Mouse (Mus musculus) midbrain, embryonic 12.5 days (tissue): Measurements from ENCODE around the gene Gm5128. TPM values are rescaled to one million over a fixed set of nuclear protein-coding genes. Genes with fewer than 3 reads are reported as not detected.
"Not testable (repeated sequence)": the region's sequence is repeated elsewhere in the genome, so short reads cannot be mapped to it uniquely, and the experiment has no call there.

Source experiments
- ATAC-seq: fragments of 200-750 bp; cut with Nextera tagmentation; 2 replicates; pipeline ENCODE4 v1.8.0; 2017; ENCODE audit warnings: low read depth, moderate TSS enrichment, moderate library complexity; ENCODE audit not compliant: low FRiP score
- H3K27ac ChIP-seq: fragments of 300-500 bp; sonication (generic); replicated peaks from 2 replicates; pipeline ENCODE4 v1.5.1; 2016; ENCODE audit warnings: mild to moderate bottlenecking
- H3K27me3 ChIP-seq: fragments of 300-500 bp; sonication (generic); 2 replicates; pipeline ENCODE4 v1.6.1; 2016; ENCODE audit warnings: mild to moderate bottlenecking
- H3K36me3 ChIP-seq: fragments of 300-500 bp; sonication (generic); 2 replicates; pipeline ENCODE4 v1.6.1; 2016
- H3K4me1 ChIP-seq: fragments of 300-500 bp; sonication (generic); 2 replicates; pipeline ENCODE4 v1.6.1; 2016
- H3K4me2 ChIP-seq: fragments of 300-500 bp; sonication (generic); replicated peaks from 2 replicates; pipeline ENCODE4 v1.6.1; 2016; ENCODE audit warnings: mild to moderate bottlenecking, moderate library complexity
- H3K4me3 ChIP-seq: fragments of 300-500 bp; sonication (generic); 2 replicates; pipeline ENCODE4 v1.5.1; 2016; ENCODE audit warnings: mild to moderate bottlenecking
- H3K9ac ChIP-seq: fragments of 300-500 bp; sonication (generic); replicated peaks from 2 replicates; pipeline ENCODE4 v1.6.1; 2016; ENCODE audit warnings: mild to moderate bottlenecking, moderate library complexity
- H3K9me3 ChIP-seq: fragments of 300-500 bp; sonication (generic); 2 replicates; pipeline ENCODE4 v1.6.1; 2016; ENCODE audit warnings: mild to moderate bottlenecking
- WGBS: fragments of 180-500 bp; shearing (Covaris S2); methylation state at CpG from one replicate; pipeline ENCODE4 v1.1.7; 2016; 5-methylcytosine and 5-hydroxymethylcytosine counted together
- polyA plus RNA-seq: library from polyadenylated mRNA; unstranded; fragments of >200 nt; fragmentation: Nextera tagmentation; extraction: Ambion mirVana; gene quantifications from 2 replicates; pipeline ENCODE4 v1.2.1, GENCODE M21; 2016

Gm5128 gene
- not detected in 2 replicates for polyA plus RNA-seq

- not testable (repeated sequence) for H3K4me1 ChIP-seq, H3K4me3 ChIP-seq, H3K36me3 ChIP-seq, H3K9me3 ChIP-seq, H3K27ac ChIP-seq, ATAC-seq, H3K4me2 ChIP-seq, H3K9ac ChIP-seq, H3K27me3 ChIP-seq
- WGBS = no CpG with 5 or more reads among the region's 15 CpGs
Measured at GRCm38 (mm10) chrX:135372984-135373383, at the start of gene Gm5128. Gm5128 (plus strand) TSS chrX:135373284.

DNA sequence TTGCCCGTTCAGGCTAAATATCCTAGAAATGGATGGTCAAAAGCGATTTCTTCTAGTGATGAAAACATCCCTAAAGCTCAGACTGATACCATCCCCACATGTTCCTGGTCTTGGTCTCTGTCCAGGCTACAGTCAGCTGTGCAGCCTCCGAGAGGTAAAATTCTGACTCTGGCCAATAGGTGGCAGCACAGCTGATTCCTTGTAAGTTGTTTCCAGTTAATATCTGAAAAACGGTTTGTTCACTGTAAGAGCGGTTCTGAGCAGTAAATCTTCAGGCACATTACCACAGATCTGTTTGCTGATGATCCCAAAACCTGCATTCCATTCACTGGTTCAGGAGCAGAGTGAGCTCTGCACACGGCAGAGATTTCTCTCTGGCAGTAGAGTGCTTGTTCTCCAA lies 12.4 kb upstream of the Gm5128 start:
- not testable (repeated sequence) for H3K27ac ChIP-seq, H3K9me3 ChIP-seq, H3K4me3 ChIP-seq, H3K9ac ChIP-seq, H3K27me3 ChIP-seq, H3K4me2 ChIP-seq, H3K36me3 ChIP-seq, H3K4me1 ChIP-seq, ATAC-seq
- 32% methylated on average over 3 of the region's 6 CpGs for WGBS

DNA sequence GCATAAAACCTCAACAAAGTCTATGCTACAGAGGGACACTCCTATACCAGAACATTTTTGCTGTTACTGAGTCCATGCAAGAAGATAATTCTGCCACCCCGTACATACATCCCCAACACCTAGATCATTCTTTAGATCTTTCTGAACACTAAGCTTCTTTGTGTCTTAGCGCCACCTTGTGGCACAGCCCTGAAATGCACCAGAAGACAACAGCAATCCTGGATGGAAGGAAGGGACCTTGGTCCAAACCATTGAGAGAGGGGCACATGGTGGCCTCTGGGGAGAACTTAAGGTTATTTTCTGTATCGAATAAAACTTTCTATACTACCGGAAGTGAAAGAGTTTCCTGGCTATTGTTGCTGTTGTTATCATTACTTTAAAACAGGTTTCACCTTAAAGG lies 11.1 kb upstream of the Gm5128 start:
- WGBS = no CpG with 5 or more reads among the region's 4 CpGs
- ATAC-seq, H3K4me3 ChIP-seq, H3K9ac ChIP-seq, H3K4me1 ChIP-seq, H3K27me3 ChIP-seq, H3K27ac ChIP-seq, H3K9me3 ChIP-seq, H3K36me3 ChIP-seq, H3K4me2 ChIP-seq: not testable (repeated sequence)

- H3K36me3 ChIP-seq, H3K4me3 ChIP-seq, H3K4me2 ChIP-seq, H3K9me3 ChIP-seq, H3K9ac ChIP-seq, H3K4me1 ChIP-seq, H3K27me3 ChIP-seq, H3K27ac ChIP-seq: not testable (repeated sequence)
- WGBS = no CpG with 5 or more reads among the region's 3 CpGs
- ATAC-seq = peak; percentile 56; the same call in 1 of the 2 replicates
Measured at GRCm38 (mm10) chrX:135403578-135403977, 30.5 kb downstream of the Gm5128 start.

GRCm38 (mm10) chrX:135421203-135421602 lies 48.1 kb downstream of the Gm5128 start:
- WGBS = 51% methylated on average over 4 of the region's 7 CpGs

DNA sequence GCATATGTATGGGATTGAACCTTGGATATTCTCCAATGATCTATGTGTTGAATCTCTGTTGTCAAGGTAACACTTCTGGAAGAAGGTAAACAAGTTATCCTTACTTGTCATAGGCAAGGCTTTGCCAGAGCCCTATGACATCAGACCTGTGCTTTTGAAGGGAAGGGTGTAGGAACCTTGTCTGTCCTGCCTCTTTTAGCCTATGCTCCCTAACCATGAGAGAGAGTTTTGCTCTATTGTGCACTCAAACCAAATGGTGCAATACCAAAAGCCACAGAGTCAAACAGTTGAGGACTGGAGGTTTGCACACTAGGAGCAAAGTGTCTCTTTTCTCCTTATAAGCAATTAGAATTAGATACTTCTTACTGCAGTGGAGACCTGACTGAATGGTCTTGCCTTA lies 48.7 kb downstream of the Gm5128 start:
- H3K4me1 ChIP-seq, ATAC-seq, H3K9me3 ChIP-seq, H3K9ac ChIP-seq, H3K36me3 ChIP-seq, H3K27ac ChIP-seq, H3K4me2 ChIP-seq, H3K4me3 ChIP-seq, H3K27me3 ChIP-seq: not testable (repeated sequence)

More at GRCm38 (mm10) chrX:135421203-135421602, 48.1 kb downstream of the Gm5128 start:
- not testable (repeated sequence) for H3K9me3 ChIP-seq, H3K27ac ChIP-seq, H3K4me1 ChIP-seq, H3K4me2 ChIP-seq, H3K36me3 ChIP-seq, H3K9ac ChIP-seq, ATAC-seq, H3K27me3 ChIP-seq, H3K4me3 ChIP-seq

GRCm38 (mm10) chrX:135422473-135422872 lies 49.4 kb downstream of the Gm5128 start:
- H3K9me3 ChIP-seq, H3K27me3 ChIP-seq, H3K27ac ChIP-seq, H3K9ac ChIP-seq, H3K4me2 ChIP-seq, ATAC-seq, H3K36me3 ChIP-seq, H3K4me3 ChIP-seq, H3K4me1 ChIP-seq: not testable (repeated sequence)
- WGBS = no CpG with 5 or more reads among the region's 4 CpGs

Other genes with a start within 250 kb of the Gm5128 start
- not detected in 2 replicates for gene Gm15023, start 195.7 kb upstream of the Gm5128 start, polyA plus RNA-seq
- gene Tceal6, start 162.6 kb upstream of the Gm5128 start, polyA plus RNA-seq = 7.3 and 8.4 TPM in 2 replicates
- gene Pramel3, start 71.0 kb upstream of the Gm5128 start, polyA plus RNA-seq = not detected in 2 replicates
- gene Gm7903, start 60.6 kb downstream of the Gm5128 start, polyA plus RNA-seq = not detected in 2 replicates
- not detected in 2 replicates for gene AV320801, start 121.3 kb downstream of the Gm5128 start, polyA plus RNA-seq
- not detected in 2 replicates for gene Nxf7, start 225.5 kb downstream of the Gm5128 start, polyA plus RNA-seq